Comparison of ENCODE assay signal across 14 mouse cellular contexts in genomic region chr9:25048289-25048688, GRCm38 (mm10). TPM values are rescaled to one million over a fixed set of nuclear protein-coding genes. Genes with fewer than 3 reads are reported as not detected.
A peak's percentile ranks its signal among the peaks of the same experiment; 100 is the strongest.
DNase-seq lines count a peak whose midpoint lies in the region; ATAC-seq and TF ChIP-seq lines count a peak whose summit lies in the region.
"Had no signal": no experiment of that assay in that cellular context is flagged by ENCODE, and none has a peak within 500 bp of the region (broad histone marks: within the 10 kb centered on the region; RNA-seq: fewer than 3 reads in every experiment).

No protein-coding gene starts in this region.

- H3K4me1 ChIP-seq in kidney, embryonic 16.5 days (ENCODE audit: insufficient read depth, low read length), result no peaks in the 10 kb centered on the region
- no peaks in the 10 kb centered on the region for H3K4me1 ChIP-seq in kidney, embryonic 14.5 days (ENCODE audit: control insufficient read depth, insufficient read depth, low read length)
- H3K4me1 ChIP-seq in liver, embryonic 14.5 days (replicated peaks; ENCODE audit: control insufficient read depth in 2 of 2, insufficient read depth in 2 of 2, low read length in 1 of 2), result peaks cover 0 to 8% of the 10 kb centered on the region in 2 experiments; a peak in 2 of 4 replicates
- H3K4me1 ChIP-seq: neural tube, embryonic 15.5 days had no signal

- no peak overlapping the region for H3K4me3 ChIP-seq in kidney, embryonic 16.5 days (ENCODE audit: low read length)
- H3K4me3 ChIP-seq in kidney, embryonic 14.5 days (ENCODE audit: low read length), result no peak overlapping the region
- no peak overlapping the region for H3K4me3 ChIP-seq in liver, embryonic 14.5 days (ENCODE audit: insufficient read depth in 1 of 2, low read depth in 2 of 2, low read length in 2 of 2)
- H3K4me3 ChIP-seq: neural tube, embryonic 15.5 days had no signal

- WGBS in kidney, embryonic 16.5 days, result 17% methylated on average over 2 of the region's 2 CpGs
- 29% methylated on average over 2 of the region's 2 CpGs for WGBS in kidney, embryonic 14.5 days
- 6% methylated on average over 2 of the region's 2 CpGs for WGBS in liver, embryonic 14.5 days (ENCODE audit: insufficient replicate concordance)

- H3K9ac ChIP-seq in kidney, embryonic 16.5 days (replicated peaks; ENCODE audit: low read length), result no peak overlapping the region
- no peak overlapping the region for H3K9ac ChIP-seq in kidney, embryonic 14.5 days (ENCODE audit: low read depth, low read length)
- no peak overlapping the region for H3K9ac ChIP-seq in liver, embryonic 14.5 days (replicated peaks)
- H3K9ac ChIP-seq: hindbrain, embryonic 14.5 days; neural tube, embryonic 15.5 days had no signal

- H3K27me3 ChIP-seq in kidney, embryonic 16.5 days (ENCODE audit: insufficient read depth, low read length), result no peaks in the 10 kb centered on the region
- no peaks in the 10 kb centered on the region for H3K27me3 ChIP-seq in kidney, embryonic 14.5 days (ENCODE audit: control insufficient read depth, insufficient read depth, low read length)
- no peaks in the 10 kb centered on the region for H3K27me3 ChIP-seq in liver, embryonic 14.5 days (ENCODE audit: control insufficient read depth, insufficient read depth, low read length)
- H3K27me3 ChIP-seq: neural tube, embryonic 15.5 days had no signal

- ATAC-seq in kidney, embryonic 16.5 days (ENCODE audit: low FRiP score, low TSS enrichment), result peak; percentile 54; the same call in 1 of the 2 replicates
- no peak for ATAC-seq in kidney, embryonic 14.5 days (ENCODE audit: low FRiP score, low TSS enrichment)
- ATAC-seq in common myeloid progenitor, adult 5-6 weeks (replicated peaks; ENCODE audit: low read depth, poor library complexity, severe bottlenecking), result peak; percentile 45
- ATAC-seq in liver, embryonic 14.5 days (ENCODE audit: insufficient read depth), result no peak

- TF ChIP-seq CTCF in liver, embryonic 14.5 days (IDR thresholded peaks at IDR 0.05; ENCODE audit: low read depth), result no peak

- TF ChIP-seq EP300 in liver, embryonic 14.5 days (IDR thresholded peaks at IDR 0.05; ENCODE audit: low read depth), result no peak

- peak; percentile 11 for DNase-seq in embryo, embryonic 10 days (ENCODE audit: low spot score)
- DNase-seq in embryo, embryonic 9.5 days (ENCODE audit: extremely low spot score), result no peak
- no peak for DNase-seq in liver, embryonic 14.5 days (ENCODE audit: low read depth in 3 of 3, low spot score in 3 of 3)
- DNase-seq in right cerebral cortex, postnatal 14 days, result no peak
- no peak for DNase-seq in T-cell, adult 2 months (ENCODE audit: low spot score)
- DNase-seq: cerebellum, adult 8-10 months; midbrain, embryonic 14.5 days; right cerebral cortex, postnatal 25 days had no signal

- no peaks in the 10 kb centered on the region for H3K9me3 ChIP-seq in kidney, embryonic 16.5 days (ENCODE audit: low read length)
- no peaks in the 10 kb centered on the region for H3K9me3 ChIP-seq in kidney, embryonic 14.5 days (ENCODE audit: control insufficient read depth, low read length)
- no peaks in the 10 kb centered on the region for H3K9me3 ChIP-seq in liver, embryonic 14.5 days (ENCODE audit: control insufficient read depth, low read length)
- H3K9me3 ChIP-seq: neural tube, embryonic 15.5 days had no signal

- 0 out of 2 replicates have a peak overlapping the region, but pooled peaks have one; percentile 1 for H3K27ac ChIP-seq in kidney, embryonic 16.5 days (ENCODE audit: low read length)
- no peak overlapping the region for H3K27ac ChIP-seq in kidney, embryonic 14.5 days (ENCODE audit: low read depth, low read length)
- no peak overlapping the region for H3K27ac ChIP-seq in liver, embryonic 14.5 days
- H3K27ac ChIP-seq: hindbrain, embryonic 14.5 days; neural tube, embryonic 15.5 days had no signal

- peak overlapping the region; percentile 31 for H3K4me2 ChIP-seq in kidney, embryonic 16.5 days (replicated peaks; ENCODE audit: low read depth, low read length)
- no peak overlapping the region; the same call in 1 of the 2 replicates for H3K4me2 ChIP-seq in kidney, embryonic 14.5 days (replicated peaks; ENCODE audit: low read depth, low read length)
- H3K4me2 ChIP-seq in liver, embryonic 14.5 days (ENCODE audit: low read depth), result peak overlapping the region; percentile 22
- H3K4me2 ChIP-seq: hindbrain, embryonic 14.5 days; neural tube, embryonic 15.5 days had no signal

- H3K36me3 ChIP-seq in kidney, embryonic 16.5 days (ENCODE audit: insufficient read depth, low read length), result no peaks in the 10 kb centered on the region
- no peaks in the 10 kb centered on the region for H3K36me3 ChIP-seq in kidney, embryonic 14.5 days (ENCODE audit: control insufficient read depth, insufficient read depth, low read length)
- H3K36me3 ChIP-seq in liver, embryonic 14.5 days (replicated peaks; ENCODE audit: control insufficient read depth, insufficient read depth, low read depth), result no peaks in the 10 kb centered on the region
- H3K36me3 ChIP-seq: neural tube, embryonic 15.5 days had no signal

RNA-seq across cellular contexts. Expression of gene Gm10181, which starts 40.9 kb away (rescaled TPM):
- polyA plus RNA-seq in kidney, embryonic 16.5 days (2015; fragmentation: Nextera tagmentation; extraction: Ambion mirVana), result not detected in 2 replicates
- polyA plus RNA-seq in kidney, embryonic 14.5 days (2014; fragmentation: Nextera tagmentation; extraction: Ambion mirVana), result not detected in 2 replicates
- not detected in 2 replicates for total RNA-seq in common myeloid progenitor, adult 5-6 weeks (2017)
- polyA plus RNA-seq in liver, embryonic 14.5 days (2012; rRNA removed), result not detected in 2 replicates
- polyA plus RNA-seq in liver, embryonic 14.5 days (2014; fragmentation: Nextera tagmentation; extraction: Ambion mirVana), result not detected in 2 replicates
- polyA plus RNA-seq: hindbrain, embryonic 14.5 days; limb, embryonic 11.5 days; midbrain, embryonic 14.5 days; neural tube, embryonic 15.5 days had no signal

Comparison
In these comparisons a context has a peak if more than half of its experiments do, and no peak if none do; other contexts are left out.
1. ATAC-seq: peak in kidney, embryonic 16.5 days (single experiment) and common myeloid progenitor, adult 5-6 weeks (single experiment); none in kidney, embryonic 14.5 days (single experiment) and liver, embryonic 14.5 days (single experiment).